Mouse (Mus musculus) testis, postnatal 10 days (tissue): Measurements from ENCODE around the gene Ninl.

Source experiments
- DNase-seq: peaks from one replicate; pipeline ENCODE4 v3.0.0; 2021; ENCODE audit warnings: low spot score

Gene Ninl

DNA sequence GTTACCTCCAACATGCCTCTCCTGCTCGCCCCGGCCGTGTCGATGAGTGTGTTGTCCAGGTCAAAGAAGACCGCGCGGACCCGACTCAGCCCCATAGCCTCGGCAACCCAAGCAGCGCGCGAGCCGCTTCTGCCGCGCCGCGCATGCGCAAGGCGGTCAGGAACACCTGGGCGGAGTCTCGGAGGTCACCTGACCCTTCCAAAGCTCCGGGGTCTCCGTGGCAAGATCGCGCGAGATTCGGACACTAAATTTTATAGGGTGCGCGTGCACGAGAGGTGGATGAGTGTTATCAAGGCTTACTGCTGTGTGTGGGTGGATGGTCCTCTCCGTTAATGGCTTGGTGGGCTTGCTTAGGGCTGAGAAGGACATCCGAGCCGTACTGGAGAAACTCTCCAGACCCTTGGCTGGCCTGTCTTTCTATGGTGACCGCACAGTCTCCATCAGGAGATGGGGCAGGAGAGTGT, at the start of gene Ninl, which contains the start of gene Nanp:
Gene Ninl, minus strand, starts transcription at position 151 of the 464 bp plus-strand sequence.
Gene Nanp, minus strand, starts transcription at position 167 of the 464 bp plus-strand sequence.
- peak; percentile 97 for DNase-seq

DNA sequence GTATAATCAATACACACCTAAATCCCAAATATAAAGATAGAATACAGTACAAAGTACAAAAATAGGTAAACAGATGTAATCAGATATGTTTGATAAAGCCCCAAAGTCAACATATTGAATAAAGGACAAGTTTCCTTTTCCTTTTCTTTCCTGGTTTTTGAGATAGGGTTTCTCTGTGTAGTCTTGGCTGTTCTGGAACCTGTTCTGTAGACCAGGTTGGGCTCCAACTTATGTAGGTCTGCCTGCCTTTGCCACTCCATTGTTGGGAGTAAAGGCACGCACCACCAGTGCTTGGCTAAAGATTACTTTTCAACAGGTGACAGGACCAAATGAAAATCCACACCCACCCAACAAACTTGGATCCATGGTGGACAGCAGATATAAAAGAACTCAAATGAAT, 17.5 kb upstream of the Ninl start:
- DNase-seq, result no peak

DNA sequence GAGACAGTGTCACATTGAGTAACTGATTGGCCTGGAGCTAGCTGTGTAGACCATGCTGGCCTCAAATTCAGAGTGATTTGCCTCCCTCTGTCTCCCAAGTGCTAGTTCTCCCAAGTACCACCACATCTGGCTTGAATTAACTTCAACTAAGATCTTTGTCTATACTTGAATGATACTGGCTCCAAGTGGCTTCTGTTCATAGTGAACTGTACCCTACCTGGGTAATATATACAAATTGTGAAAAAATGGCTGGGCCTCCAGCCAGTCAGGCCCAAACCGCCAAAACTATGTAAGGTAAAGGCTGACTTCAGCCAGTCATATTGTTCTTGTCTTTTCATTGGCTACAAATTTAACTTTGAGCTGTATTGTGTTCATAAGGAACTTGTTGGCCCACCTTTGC, 1.2 kb upstream of the Ninl start:
- no peak for DNase-seq

DNA sequence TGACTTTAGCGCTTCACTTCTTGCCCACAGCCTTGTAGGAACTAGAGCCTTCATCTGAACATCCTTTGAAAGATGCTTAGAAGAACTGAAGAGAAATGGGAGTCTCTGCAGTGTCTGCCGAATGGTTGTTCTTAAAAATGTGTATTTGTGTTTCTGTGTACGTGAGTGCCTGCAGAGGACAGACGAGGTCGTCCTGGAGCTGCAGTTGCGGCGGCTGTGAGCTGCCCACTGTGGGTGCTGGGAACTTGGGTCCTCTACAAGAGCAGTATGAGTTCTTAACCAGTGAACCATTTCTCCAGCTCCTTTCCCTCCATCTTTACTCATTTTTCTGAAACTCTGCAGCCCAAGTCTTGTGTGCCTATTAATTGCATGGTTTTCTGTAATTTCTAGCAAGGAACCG, 544 bp upstream of the Ninl start:
- DNase-seq, result no peak

DNA sequence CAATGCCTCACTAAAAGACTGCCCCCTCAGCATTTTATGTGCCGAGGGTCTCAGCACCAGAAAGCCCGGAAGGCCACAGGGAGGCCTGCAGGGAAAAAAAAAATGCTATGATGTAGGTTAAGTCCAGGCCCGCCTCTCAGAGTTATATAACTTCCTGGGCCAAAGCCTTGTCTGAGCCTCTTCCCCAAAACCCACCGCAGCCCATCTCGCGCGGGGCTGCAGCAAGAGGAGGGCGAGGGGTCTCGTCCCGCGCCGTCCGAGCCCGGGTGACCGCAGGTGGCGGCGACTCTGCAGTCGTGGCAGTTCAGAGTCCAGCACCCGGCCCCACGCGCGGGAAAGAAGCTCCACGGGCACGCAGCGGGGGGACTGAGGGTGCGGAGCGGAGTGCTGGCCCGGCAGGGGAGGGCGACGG, 365 bp downstream of the Ninl start:
- DNase-seq, result no peak

DNA sequence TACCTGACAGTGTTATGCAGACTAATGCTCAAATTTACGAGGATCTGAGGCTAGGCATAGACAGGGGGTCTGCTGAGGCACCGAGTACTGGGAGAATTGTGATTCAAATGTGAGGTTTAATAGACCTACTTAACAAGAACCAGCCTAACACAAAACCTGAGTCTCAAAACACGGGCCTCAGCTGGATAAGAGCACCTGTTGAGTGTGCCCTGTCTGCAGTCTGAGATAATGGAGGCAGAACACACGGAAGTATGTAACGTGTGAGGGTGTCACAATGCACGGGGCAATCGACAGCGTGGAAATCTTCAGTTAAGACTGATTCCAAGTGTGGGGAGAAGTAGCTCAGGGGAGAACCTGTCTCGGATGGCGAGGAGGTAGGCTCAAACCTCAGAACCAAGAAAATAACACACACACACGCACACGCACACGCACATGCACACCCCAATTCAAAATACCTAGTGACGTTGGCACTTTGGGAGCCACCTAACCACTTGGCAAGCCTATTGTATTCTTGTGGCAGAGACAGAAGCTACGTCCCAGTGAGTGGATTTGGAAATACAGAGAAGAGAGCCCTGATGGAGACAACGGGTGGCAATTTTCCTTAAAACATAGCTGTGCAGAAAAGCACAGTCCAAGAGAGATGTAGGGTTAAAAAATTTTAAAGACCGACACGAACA, 1.2 kb downstream of the Ninl start:
- no peak for DNase-seq

DNA sequence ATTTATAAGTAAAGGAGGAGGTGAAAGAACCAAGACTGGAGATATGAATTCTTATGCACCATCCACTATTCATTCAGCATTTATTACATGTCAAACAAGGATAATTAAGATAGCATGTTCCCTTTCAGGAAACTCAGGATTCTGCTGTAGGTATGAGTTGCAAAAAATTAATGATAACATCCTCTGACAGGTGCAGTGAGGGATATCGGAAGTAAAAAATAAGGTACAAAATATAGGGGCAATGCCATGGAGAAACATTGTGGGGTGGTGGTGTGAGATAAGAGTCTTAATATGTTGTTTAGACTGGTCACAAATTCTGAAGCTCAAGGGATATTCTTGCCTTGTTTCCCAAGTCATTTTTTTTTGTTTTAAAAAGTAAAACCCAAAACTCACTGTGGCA, 1.9 kb downstream of the Ninl start:
- DNase-seq, result no peak

DNA sequence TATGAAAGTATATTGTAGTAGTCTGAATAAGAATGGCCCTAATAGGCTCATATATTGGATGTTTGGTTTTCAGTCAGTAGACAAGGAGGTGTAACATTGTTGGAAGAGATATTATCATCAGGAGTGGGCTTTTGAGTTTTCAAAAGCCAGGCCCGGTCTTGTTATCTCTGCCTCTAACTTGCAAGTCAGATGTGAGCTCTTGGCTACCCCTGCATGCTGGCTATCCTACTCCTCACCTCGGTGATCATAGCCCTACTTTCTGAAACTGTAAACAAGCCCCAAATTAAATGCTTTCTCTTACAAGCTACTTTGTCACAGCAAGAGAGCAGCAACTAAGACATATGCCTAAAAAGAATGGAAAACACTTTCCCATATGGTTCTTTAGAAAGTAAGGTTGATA, 2.5 kb downstream of the Ninl start:
- DNase-seq, result no peak

DNA sequence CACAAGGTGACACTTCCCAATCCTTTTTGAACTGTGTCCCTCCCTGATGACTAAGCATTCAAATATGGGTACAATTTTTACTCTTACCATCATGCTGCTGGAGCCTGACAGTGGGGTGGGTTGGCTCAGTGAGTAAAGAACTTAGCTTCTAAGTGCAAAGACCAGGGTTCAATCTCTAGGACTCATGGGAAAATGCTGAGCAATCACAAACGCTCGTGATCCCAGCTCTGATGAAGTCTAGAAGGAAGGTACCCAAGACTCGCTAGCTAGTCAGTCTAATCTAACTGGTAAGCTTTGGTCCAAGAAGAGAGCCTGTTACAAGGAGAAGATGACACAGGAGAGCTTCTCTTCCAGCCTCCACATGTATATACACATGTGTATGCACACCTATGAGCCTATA, 4.7 kb downstream of the Ninl start:
- no peak for DNase-seq

DNA sequence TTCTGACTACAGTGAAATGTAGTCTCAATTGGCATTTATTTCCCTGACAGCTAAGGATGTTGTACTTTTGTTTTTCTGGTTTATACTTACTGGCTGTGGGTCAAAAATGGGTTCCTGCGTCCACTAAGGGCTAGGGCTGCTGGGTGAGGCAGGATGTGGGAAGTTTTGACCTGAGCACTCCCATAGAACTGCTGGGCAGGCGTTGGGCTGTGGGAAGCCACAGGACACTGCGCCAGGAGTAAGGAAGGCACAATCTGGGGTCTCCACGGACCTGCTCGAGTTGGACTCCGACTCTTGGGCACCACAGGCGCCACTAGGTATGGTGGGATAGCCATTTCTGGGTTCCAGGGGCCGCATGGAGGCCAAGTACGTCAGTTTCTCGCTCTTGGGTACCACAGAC, 18.0 kb downstream of the Ninl start:
- no peak for DNase-seq

DNA sequence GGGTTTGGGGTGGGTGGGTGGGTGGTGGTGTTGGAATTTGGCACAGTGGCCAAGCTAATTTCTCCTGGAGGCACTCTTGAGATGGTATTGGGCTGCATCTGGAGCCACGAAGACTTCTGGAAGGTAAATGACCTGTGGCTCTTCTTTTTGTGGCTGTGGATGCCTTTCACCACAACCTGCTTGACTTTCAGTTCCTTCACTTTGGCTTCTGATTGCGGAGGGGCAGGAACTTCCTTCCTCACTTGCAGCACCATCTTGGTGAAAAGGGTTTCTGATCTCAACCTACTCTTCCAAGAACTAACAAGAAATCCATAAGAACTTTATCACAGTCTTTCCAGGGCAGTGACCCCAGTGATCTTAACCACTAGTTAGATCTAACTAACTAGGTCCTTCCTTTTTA, 23.9 kb downstream of the Ninl start:
- DNase-seq, result no peak

DNA sequence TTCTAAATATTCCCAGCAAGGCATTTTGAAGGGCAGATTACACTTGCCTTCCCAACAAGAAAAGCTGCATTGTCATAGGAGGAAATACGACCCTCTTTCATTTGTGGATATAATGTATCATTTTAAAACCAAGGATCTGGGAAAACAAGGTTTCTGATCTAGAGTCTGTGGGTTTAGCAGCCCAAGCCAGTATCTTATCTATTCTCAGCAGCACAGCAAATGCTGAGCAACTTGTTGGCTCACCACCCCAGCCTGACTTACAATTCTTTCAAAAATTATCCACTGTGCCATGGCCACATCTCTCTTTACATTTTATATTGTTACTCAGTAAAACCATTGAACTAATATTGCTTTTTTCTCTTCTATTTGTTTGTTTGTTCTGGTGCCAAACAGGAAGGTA, 27.9 kb downstream of the Ninl start:
- DNase-seq, result no peak

DNA sequence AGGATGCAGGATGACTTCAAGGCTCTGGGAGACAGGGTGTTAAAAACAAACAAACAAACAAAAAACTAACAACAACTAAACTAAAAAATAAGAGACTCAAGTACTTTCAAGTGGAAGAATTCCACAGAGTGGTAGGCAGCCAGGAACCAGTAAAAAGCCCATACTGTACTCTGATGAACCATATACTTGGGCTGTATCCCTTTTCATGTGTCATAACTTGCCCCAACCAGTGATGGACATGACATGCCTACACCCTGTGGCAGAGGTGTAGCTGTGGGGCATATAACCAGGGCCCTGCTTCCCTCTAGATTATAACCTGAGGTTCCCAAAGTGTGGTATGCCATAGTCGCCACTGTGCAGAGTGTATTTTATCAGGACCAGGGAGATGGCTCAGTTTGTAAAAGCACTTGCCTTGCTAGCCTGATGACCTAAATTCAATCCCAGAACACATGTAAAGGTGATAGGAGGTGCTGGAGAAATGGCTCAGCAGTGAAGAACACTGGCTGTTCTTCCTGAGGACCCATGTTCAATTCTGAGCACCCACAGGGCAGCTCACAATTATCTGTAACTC, 29.6 kb downstream of the Ninl start:
- no peak for DNase-seq

DNA sequence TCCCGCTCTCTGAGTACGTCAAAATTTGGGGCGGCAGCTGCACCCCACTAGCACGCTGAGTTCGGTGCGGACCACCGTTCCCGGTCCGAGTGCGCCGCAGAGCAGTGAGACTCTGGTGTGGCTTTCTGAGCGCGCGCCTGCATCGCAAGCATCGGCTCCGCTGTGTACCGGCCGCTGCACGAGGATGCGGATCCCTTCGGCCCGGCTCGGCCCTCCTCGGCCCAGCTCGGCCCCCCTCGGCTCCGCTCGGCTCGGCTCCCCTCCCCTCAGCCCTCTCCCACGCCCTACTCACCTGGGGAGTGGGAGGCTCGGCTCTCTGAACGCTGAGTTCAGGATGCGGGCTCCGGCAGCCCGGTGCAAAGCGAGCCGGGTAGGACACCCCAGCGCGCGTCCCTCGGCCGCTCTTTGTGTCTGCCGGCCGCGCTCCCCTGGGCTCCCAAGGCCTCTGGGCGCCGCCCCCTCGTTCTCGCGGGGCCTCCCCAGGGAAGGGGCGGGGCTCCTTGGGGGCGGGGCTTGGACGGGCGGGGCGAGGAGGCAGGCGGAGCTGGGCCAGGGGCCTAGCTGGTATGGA, 30.2 kb downstream of the Ninl start:
- DNase-seq, result peak; percentile 92

DNA sequence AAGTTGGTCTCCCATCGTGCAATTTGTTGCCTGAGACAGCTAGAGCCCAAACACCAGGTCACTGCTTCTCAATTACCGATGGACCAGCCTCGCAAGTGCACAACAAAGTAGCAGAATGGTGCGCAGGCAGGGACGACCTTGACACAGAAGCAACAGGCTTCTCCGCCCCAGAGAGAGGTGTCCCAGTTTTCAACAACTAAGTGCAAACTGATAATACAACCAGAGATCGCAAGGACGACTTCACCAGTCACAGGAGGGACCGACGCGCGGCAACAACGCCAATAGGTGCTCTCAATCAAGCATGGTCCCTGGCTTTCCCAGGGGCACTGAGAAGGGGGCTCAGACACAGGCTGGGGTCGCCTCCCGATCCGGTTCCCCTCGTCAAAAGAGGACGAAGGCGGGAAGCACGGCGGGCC, 30.7 kb downstream of the Ninl start:
- peak; percentile 68 for DNase-seq

DNA sequence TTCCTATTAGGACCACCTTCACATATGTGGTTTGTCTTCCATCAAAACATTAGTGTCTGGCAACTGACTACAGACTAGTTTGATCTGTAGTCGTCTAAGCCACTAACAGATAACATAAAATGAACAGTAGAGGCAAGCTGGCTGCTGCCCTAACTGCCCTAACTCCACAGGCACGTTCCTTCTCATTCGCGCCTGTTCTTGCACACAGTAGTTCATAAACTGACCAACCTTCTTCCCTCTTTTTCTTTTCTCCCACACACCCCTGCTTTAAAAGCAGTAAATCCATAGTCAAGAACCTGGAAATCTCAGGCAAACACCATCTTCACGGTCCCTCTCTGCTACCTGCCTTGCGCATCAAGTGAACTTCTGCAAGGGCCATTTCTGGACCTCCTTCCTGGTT, 31.2 kb downstream of the Ninl start:
- no peak for DNase-seq

DNA sequence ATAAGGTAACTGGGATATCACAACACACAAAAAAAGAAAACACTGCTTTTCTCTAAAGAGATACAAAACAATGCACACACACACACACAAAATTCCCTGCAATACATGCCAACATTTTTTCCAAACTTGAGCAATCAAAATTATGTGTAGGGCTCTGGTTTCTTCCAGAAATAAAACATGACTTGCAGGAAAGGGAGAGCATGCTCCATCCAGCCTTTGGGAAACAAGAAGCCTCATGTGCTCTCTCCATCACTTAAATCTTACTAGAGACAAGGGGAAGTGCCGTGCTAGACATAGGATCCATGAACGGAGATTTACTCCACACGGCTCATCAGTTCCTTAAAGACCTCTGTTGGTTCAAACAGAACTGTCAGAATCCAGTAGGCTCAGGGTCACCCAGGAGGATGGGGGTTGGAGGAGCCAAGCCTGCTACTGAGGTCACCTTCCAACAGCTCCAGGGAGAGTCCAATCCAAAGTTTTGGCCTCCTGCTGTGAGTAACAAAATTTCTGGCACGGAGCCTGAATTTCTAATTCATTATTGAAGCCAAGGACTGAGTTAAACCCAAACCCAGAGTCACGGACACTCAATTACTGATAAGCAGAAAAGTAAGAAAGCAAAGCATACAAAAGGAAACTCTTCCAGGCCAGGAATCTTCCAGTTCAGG, 32.8 kb downstream of the Ninl start:
- no peak for DNase-seq

DNA sequence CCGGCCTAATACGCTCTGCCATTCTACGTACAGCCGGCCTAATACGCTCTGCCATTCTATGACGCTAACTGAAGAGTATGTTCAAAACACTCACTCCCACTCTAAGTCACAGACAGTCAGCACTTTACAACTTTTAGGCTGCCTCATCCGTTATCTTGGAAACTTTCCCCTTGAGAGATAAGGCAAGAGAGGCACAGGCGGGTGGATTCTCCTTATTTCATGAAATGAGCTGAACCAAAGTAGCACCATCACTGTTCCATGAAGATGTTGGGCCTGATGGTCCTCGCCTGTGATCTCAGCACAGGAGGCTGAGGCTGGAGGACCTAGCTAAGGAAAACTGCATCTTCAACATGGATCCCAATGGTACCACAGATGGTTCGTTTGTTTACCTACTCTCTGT, 34.8 kb downstream of the Ninl start:
- peak; percentile 22 for DNase-seq

DNA sequence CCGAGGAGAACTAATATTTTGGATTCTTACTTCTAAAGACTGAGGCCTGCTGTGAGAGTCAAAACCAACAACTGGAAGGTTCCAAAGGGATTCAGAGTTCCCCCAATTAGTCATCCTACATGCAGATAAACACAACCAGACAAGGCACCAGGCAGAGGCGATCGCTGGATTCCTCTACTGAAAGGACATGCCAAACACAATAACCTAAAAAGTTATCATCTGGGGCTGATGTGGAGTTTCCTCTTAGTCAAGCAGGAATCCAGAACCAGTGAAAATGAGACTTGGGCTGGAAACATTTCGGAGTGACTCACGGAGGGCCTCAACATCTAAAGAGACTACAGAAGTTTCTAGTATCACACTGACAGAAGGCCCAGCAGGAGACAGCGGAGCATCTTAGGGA, 35.4 kb downstream of the Ninl start:
- DNase-seq, result peak; percentile 21

DNA sequence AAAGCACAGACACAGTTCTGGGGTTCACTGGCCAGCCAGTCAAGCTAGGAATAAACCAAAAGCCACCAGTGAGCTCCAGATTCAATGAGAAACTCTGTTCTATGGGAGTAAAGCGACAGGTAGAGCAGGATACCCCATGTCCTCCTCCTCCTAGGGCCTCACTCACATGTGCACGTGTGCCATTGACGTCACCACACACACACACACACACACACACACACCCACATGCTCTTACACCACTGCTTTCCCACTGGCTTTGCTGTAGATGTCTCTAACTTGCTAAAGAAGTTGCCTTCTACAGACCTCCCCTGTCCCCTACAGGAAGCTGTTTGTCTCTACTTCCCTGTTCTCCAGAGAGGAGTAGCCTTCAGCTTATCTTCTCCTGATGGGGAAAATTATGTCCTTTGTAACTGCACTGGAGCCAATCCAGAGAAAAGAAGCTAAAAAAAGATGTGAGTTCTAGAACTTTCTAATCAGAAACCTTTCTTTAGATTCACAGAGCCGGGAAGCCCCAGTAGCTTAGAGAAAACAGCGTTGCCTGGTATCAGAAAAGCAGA, 37.5 kb downstream of the Ninl start:
- DNase-seq, result peak; percentile 38

DNA sequence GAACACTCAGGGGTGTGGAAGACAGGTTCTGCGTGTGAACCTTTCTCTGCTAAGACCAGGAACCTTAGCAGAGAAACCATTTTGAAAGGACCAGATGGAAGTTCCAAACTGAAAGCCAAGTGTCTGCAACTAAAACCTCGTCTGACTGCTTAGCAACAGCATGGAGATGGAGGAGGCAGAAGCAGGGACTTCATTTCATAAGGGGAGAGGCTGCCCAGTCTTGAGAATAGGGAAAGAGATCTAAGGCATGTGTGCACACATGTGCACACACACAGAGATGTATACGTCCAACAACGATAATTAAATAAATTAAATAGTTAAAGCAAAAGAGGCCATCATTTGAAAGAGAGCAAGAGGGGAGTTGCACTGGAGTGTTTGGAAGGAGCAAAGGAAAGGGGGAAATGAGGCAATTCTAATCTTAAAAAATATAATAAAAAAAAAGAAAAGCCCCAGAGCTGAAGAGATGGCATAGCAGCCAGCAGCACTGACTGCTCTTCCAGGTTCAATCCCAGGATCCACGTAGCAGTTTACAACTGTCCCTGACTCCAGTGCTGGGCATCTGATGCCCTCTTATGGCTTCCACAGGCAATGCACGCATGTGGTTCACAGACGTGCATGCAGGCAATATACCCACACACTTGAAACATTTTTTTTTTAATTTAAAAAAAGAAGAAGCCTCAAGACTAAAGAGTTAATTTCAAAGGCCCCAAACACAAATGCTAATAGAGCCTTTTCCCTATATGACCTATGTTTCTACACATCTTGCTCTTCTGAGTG, 38.6 kb downstream of the Ninl start:
- peak; percentile 65 for DNase-seq

DNA sequence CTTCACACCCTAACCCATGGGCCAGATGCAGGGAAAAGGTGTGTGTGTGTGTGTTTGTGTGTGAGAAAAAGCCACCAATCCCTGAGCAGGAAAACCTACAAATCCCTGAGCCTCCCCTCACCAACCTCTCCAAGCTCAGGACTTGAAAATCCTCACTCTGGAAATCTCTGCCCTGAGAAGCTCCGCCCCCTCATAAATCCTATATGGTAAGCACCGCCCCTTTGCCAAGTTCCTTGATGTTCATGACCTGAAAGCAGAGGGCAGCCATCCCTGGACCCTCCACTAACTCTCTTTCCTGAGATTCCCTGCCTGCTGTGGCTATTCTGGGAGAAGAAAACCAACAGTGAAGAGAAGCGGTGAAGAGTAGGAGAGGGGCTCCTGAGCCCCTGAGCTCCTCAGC, 40.2 kb downstream of the Ninl start:
- DNase-seq, result peak; percentile 42
